In genomic region chr12:80258520-80259215, GRCm38 (mm10) we compare ENCODE assay signal across 8 mouse cellular contexts. TPM values are rescaled to one million over a fixed set of nuclear protein-coding genes. Genes with fewer than 3 reads are reported as not detected.
DNase-seq lines count a peak whose midpoint lies in the region; ATAC-seq lines count a peak whose summit lies in the region.

No protein-coding gene starts in this region.

- H3K4me1 ChIP-seq in erythroblast, embryonic 14.5 days (ENCODE audit: control insufficient read depth) = peaks cover 3% of the 10 kb centered on the region
- H3K4me1 ChIP-seq in embryonic facial prominence, embryonic 15.5 days = peaks cover 39% of the 10 kb centered on the region
- peaks cover 45% of the 10 kb centered on the region for H3K4me1 ChIP-seq in limb, embryonic 15.5 days
- H3K4me1 ChIP-seq in stomach, embryonic 14.5 days (ENCODE audit: control insufficient read depth, insufficient read depth, low read length) = peaks cover 31% of the 10 kb centered on the region

- H3K27me3 ChIP-seq in erythroblast, embryonic 14.5 days (ENCODE audit: control insufficient read depth) = peaks cover 60% of the 10 kb centered on the region
- no peaks in the 10 kb centered on the region for H3K27me3 ChIP-seq in embryonic facial prominence, embryonic 15.5 days
- H3K27me3 ChIP-seq in limb, embryonic 15.5 days = no peaks in the 10 kb centered on the region
- H3K27me3 ChIP-seq in stomach, embryonic 14.5 days (ENCODE audit: control insufficient read depth, insufficient read depth, low read length) = no peaks in the 10 kb centered on the region

- H3K4me3 ChIP-seq in erythroblast, embryonic 14.5 days (replicated peaks) = peak overlapping the region; percentile 57
- peak overlapping the region; percentile 82 for H3K4me3 ChIP-seq in embryonic facial prominence, embryonic 15.5 days (replicated peaks)
- peak overlapping the region; percentile 72 for H3K4me3 ChIP-seq in limb, embryonic 15.5 days
- peak overlapping the region; percentile 88 for H3K4me3 ChIP-seq in stomach, embryonic 14.5 days (ENCODE audit: low read depth, low read length)

- no peak for ATAC-seq in erythroblast, adult 5-6 weeks (replicated peaks; ENCODE audit: low FRiP score, poor library complexity, severe bottlenecking)
- no peak for ATAC-seq in embryonic facial prominence, embryonic 15.5 days (ENCODE audit: insufficient number of reproducible peaks, low FRiP score, low TSS enrichment, low read depth)
- ATAC-seq in limb, embryonic 15.5 days (ENCODE audit: insufficient number of reproducible peaks, low FRiP score, low TSS enrichment, low read depth) = no peak
- no peak for ATAC-seq in stomach, embryonic 14.5 days (ENCODE audit: insufficient number of reproducible peaks, insufficient read depth, low FRiP score, low read depth)
- ATAC-seq in monocyte, adult 5-6 weeks (replicated peaks; ENCODE audit: insufficient number of reproducible peaks, low FRiP score, low TSS enrichment, poor library complexity, severe bottlenecking) = no peak

- no peaks in the 10 kb centered on the region for H3K9me3 ChIP-seq in erythroblast, embryonic 14.5 days (ENCODE audit: control insufficient read depth, low read length)
- no peaks in the 10 kb centered on the region for H3K9me3 ChIP-seq in embryonic facial prominence, embryonic 15.5 days (replicated peaks)
- no peaks in the 10 kb centered on the region for H3K9me3 ChIP-seq in limb, embryonic 15.5 days
- no peaks in the 10 kb centered on the region for H3K9me3 ChIP-seq in stomach, embryonic 14.5 days (ENCODE audit: control insufficient read depth, low read depth, low read length)

- under 1% methylated on average over 20 of the region's 22 CpGs for WGBS in embryonic facial prominence, embryonic 15.5 days
- under 1% methylated on average over 22 of the region's 22 CpGs for WGBS in limb, embryonic 15.5 days
- WGBS in stomach, embryonic 14.5 days = under 1% methylated on average over 22 of the region's 22 CpGs

- DNase-seq in 416B (ENCODE audit: low read depth) = peak; percentile 57
- no peak for DNase-seq in frontal cortex, postnatal 36 days (ENCODE audit: low spot score in 2 of 2)

- H3K36me3 ChIP-seq in erythroblast, embryonic 14.5 days (ENCODE audit: control insufficient read depth) = no peaks in the 10 kb centered on the region
- H3K36me3 ChIP-seq in embryonic facial prominence, embryonic 15.5 days = no peaks in the 10 kb centered on the region
- no peaks in the 10 kb centered on the region for H3K36me3 ChIP-seq in limb, embryonic 15.5 days
- H3K36me3 ChIP-seq in stomach, embryonic 14.5 days (ENCODE audit: control insufficient read depth, insufficient read depth, low read length) = no peaks in the 10 kb centered on the region

- peak overlapping the region; percentile 97 for H3K27ac ChIP-seq in embryonic facial prominence, embryonic 15.5 days (replicated peaks)
- peak overlapping the region; percentile 96 for H3K27ac ChIP-seq in limb, embryonic 15.5 days
- peak overlapping the region; percentile 99 for H3K27ac ChIP-seq in stomach, embryonic 14.5 days (ENCODE audit: low read length)

- peak overlapping the region; percentile 84 for H3K4me2 ChIP-seq in embryonic facial prominence, embryonic 15.5 days (replicated peaks)
- peak overlapping the region; percentile 80 for H3K4me2 ChIP-seq in limb, embryonic 15.5 days
- peak overlapping the region; percentile 65 for H3K4me2 ChIP-seq in stomach, embryonic 14.5 days (replicated peaks; ENCODE audit: low read depth, low read length)

- H3K9ac ChIP-seq in embryonic facial prominence, embryonic 15.5 days = peak overlapping the region; percentile 77
- peak overlapping the region; percentile 82 for H3K9ac ChIP-seq in limb, embryonic 15.5 days
- peak overlapping the region; percentile 95 for H3K9ac ChIP-seq in stomach, embryonic 14.5 days (replicated peaks; ENCODE audit: low read depth, low read length)

RNA-seq across cellular contexts. Expression of gene Actn1, which starts 1.5 kb away (rescaled TPM):
- polyA plus RNA-seq in erythroblast, embryonic 14.5 days (2012) = 0.54 and 1.2 TPM in 2 replicates
- total RNA-seq in erythroblast, adult 5-6 weeks (2015; ENCODE audit: low replicate concordance) = 13.4 and 17.6 TPM in 2 replicates
- 15.5 and 20.8 TPM in 2 replicates for total RNA-seq in erythroblast, adult 5-6 weeks (2017; ENCODE audit: low replicate concordance)
- polyA plus RNA-seq in embryonic facial prominence, embryonic 15.5 days (2015; fragmentation: Nextera tagmentation; extraction: Ambion mirVana) = 35.6 and 35.7 TPM in 2 replicates
- polyA plus RNA-seq in limb, embryonic 15.5 days (2015; fragmentation: Nextera tagmentation; extraction: Ambion mirVana) = 25.5 and 29.4 TPM in 2 replicates
- 80.4 and 81.7 TPM in 2 replicates for polyA plus RNA-seq in stomach, embryonic 14.5 days (2014; fragmentation: Nextera tagmentation; extraction: Ambion mirVana)
- 4.9 to 18.8 TPM (median 7.8 TPM) in 3 replicates for total RNA-seq in monocyte, adult 5-6 weeks (2017)

Comparison
In these comparisons a context has a peak if more than half of its experiments do, and no peak if none do; other contexts are left out.
1. RNA of gene Actn1, which starts 1.5 kb away (polyA plus RNA-seq): 80.4 to 81.7 TPM in stomach, embryonic 14.5 days, 35.6 to 35.7 TPM in embryonic facial prominence, embryonic 15.5 days and 25.5 to 29.4 TPM in limb, embryonic 15.5 days; 0.54 to 1.2 TPM in erythroblast, embryonic 14.5 days; every median in the first group is over 10 times any median in the second.
2. Peak in every context shown above with its lines, with median percentiles within 50 percentile points of each other: H3K4me3 ChIP-seq, H3K27ac ChIP-seq, H3K4me2 ChIP-seq and H3K9ac ChIP-seq.